In genomic region chr19:29940239-29940638, GRCm38 (mm10) we compare ENCODE assay signal across 10 mouse cellular contexts. TPM values are rescaled to one million over a fixed set of nuclear protein-coding genes. Genes with fewer than 3 reads are reported as not detected.
DNase-seq lines count a peak whose midpoint lies in the region; ATAC-seq and TF ChIP-seq lines count a peak whose summit lies in the region.
"Had no signal": no experiment of that assay in that cellular context is flagged by ENCODE, and none has a peak within 500 bp of the region (broad histone marks: within the 10 kb centered on the region; RNA-seq: fewer than 3 reads in every experiment).

No protein-coding gene starts in this region.

- no peak overlapping the region for H3K27ac ChIP-seq in lung, embryonic 14.5 days (ENCODE audit: low read depth)
- peak overlapping the region; percentile 1; the same call in 1 of the 2 replicates for H3K27ac ChIP-seq in heart, embryonic 11.5 days (ENCODE audit: low read depth, low read length)
- H3K27ac ChIP-seq in stomach, postnatal 0 days (replicated peaks) = no peak overlapping the region
- H3K27ac ChIP-seq in midbrain, embryonic 16.5 days (ENCODE audit: low read length) = no peak overlapping the region
- H3K27ac ChIP-seq: midbrain, embryonic 12.5 days had no signal

- no peak for TF ChIP-seq CTCF in lung, embryonic 14.5 days (IDR thresholded peaks at IDR 0.05; ENCODE audit: low read depth)
- TF ChIP-seq CTCF in stomach, postnatal 0 days (IDR thresholded peaks at IDR 0.05; ENCODE audit: low read depth) = peak; percentile 19; the same call in 1 of the 2 replicates

- WGBS in lung, embryonic 14.5 days = 36% methylated on average over 6 of the region's 6 CpGs
- 26% methylated on average over 6 of the region's 6 CpGs for WGBS in heart, embryonic 11.5 days (ENCODE audit: insufficient replicate concordance)
- 32% methylated on average over 6 of the region's 6 CpGs for WGBS in stomach, postnatal 0 days
- 65% methylated on average over 6 of the region's 6 CpGs for WGBS in midbrain, embryonic 16.5 days

- no peak overlapping the region for H3K9ac ChIP-seq in lung, embryonic 14.5 days
- no peak overlapping the region for H3K9ac ChIP-seq in heart, embryonic 11.5 days (ENCODE audit: low read depth, low read length)
- no peak overlapping the region for H3K9ac ChIP-seq in stomach, postnatal 0 days (ENCODE audit: low read length)
- no peak overlapping the region for H3K9ac ChIP-seq in midbrain, embryonic 16.5 days (ENCODE audit: low read depth, low read length)
- H3K9ac ChIP-seq: midbrain, embryonic 12.5 days had no signal

- no peaks in the 10 kb centered on the region for H3K4me1 ChIP-seq in lung, embryonic 14.5 days (ENCODE audit: insufficient read depth)
- H3K4me1 ChIP-seq in heart, embryonic 11.5 days (ENCODE audit: control insufficient read depth, insufficient read depth, low read length) = peaks cover 3% of the 10 kb centered on the region; the same call in 1 of the 2 replicates
- 0 out of 2 replicates have a peak, but pooled peaks cover 3% of the 10 kb centered on the region for H3K4me1 ChIP-seq in stomach, postnatal 0 days (replicated peaks; ENCODE audit: control insufficient read depth, insufficient read depth)
- no peaks in the 10 kb centered on the region for H3K4me1 ChIP-seq in midbrain, embryonic 16.5 days (ENCODE audit: control insufficient read depth, insufficient read depth, low read length)
- H3K4me1 ChIP-seq: midbrain, embryonic 12.5 days had no signal

- DNase-seq in lung, embryonic 14.5 days = peak; percentile 34
- no peak for DNase-seq in lung, postnatal 36 days
- peak; percentile 52 for DNase-seq in kidney, postnatal 14 days
- no peak for DNase-seq in stomach, postnatal 0 days (ENCODE audit: low spot score)
- no peak for DNase-seq in right cerebral cortex, adult 18-20 months
- DNase-seq in urinary bladder, postnatal 25 days (ENCODE audit: low spot score) = no peak
- DNase-seq: adrenal gland, postnatal 14 days had no signal

- H3K36me3 ChIP-seq in lung, embryonic 14.5 days (ENCODE audit: insufficient read depth) = no peaks in the 10 kb centered on the region
- H3K36me3 ChIP-seq in heart, embryonic 11.5 days (ENCODE audit: control insufficient read depth, insufficient read depth, low read length) = no peaks in the 10 kb centered on the region
- H3K36me3 ChIP-seq in stomach, postnatal 0 days (ENCODE audit: control insufficient read depth, insufficient read depth, low read length) = no peaks in the 10 kb centered on the region
- no peaks in the 10 kb centered on the region for H3K36me3 ChIP-seq in midbrain, embryonic 16.5 days (ENCODE audit: control insufficient read depth, insufficient read depth, low read length)
- H3K36me3 ChIP-seq: midbrain, embryonic 12.5 days had no signal

- no peaks in the 10 kb centered on the region for H3K9me3 ChIP-seq in lung, embryonic 14.5 days (ENCODE audit: low read depth, low read length)
- H3K9me3 ChIP-seq in heart, embryonic 11.5 days (replicated peaks; ENCODE audit: control insufficient read depth, low read length) = no peaks in the 10 kb centered on the region
- H3K9me3 ChIP-seq in stomach, postnatal 0 days (ENCODE audit: control insufficient read depth, low read length) = no peaks in the 10 kb centered on the region
- H3K9me3 ChIP-seq in midbrain, embryonic 16.5 days (replicated peaks; ENCODE audit: control insufficient read depth, low read length, poor library complexity, severe bottlenecking) = no peaks in the 10 kb centered on the region
- H3K9me3 ChIP-seq: midbrain, embryonic 12.5 days had no signal

- H3K4me2 ChIP-seq in lung, embryonic 14.5 days = no peak overlapping the region
- no peak overlapping the region; the same call in 1 of the 2 replicates for H3K4me2 ChIP-seq in heart, embryonic 11.5 days
- H3K4me2 ChIP-seq in stomach, postnatal 0 days (replicated peaks; ENCODE audit: low read depth) = peak overlapping the region; percentile 27; the same call in 1 of the 2 replicates
- H3K4me2 ChIP-seq in midbrain, embryonic 16.5 days (ENCODE audit: low read length) = no peak overlapping the region
- H3K4me2 ChIP-seq: midbrain, embryonic 12.5 days had no signal

- no peak overlapping the region for H3K4me3 ChIP-seq in lung, embryonic 14.5 days (ENCODE audit: low read depth, low read length)
- H3K4me3 ChIP-seq in heart, embryonic 11.5 days (ENCODE audit: low read depth, low read length) = no peak overlapping the region
- no peak overlapping the region for H3K4me3 ChIP-seq in stomach, postnatal 0 days (ENCODE audit: low read depth, low read length)
- no peak overlapping the region for H3K4me3 ChIP-seq in midbrain, embryonic 16.5 days (ENCODE audit: low read depth, low read length)
- H3K4me3 ChIP-seq: midbrain, embryonic 12.5 days had no signal

- ATAC-seq in lung, embryonic 14.5 days (ENCODE audit: insufficient read depth) = 0 out of 2 replicates have a peak, but pooled peaks have one; percentile 14
- ATAC-seq in heart, embryonic 11.5 days (replicated peaks; ENCODE audit: insufficient number of reproducible peaks, low FRiP score, low TSS enrichment) = no peak
- peak; percentile 48; the same call in 1 of the 2 replicates for ATAC-seq in stomach, postnatal 0 days (ENCODE audit: low FRiP score, low TSS enrichment)
- no peak for ATAC-seq in midbrain, embryonic 16.5 days

- no peaks in the 10 kb centered on the region for H3K27me3 ChIP-seq in lung, embryonic 14.5 days (ENCODE audit: insufficient read depth, low read length)
- H3K27me3 ChIP-seq in heart, embryonic 11.5 days (ENCODE audit: control insufficient read depth, insufficient read depth, low read length) = no peaks in the 10 kb centered on the region
- H3K27me3 ChIP-seq in stomach, postnatal 0 days (ENCODE audit: control insufficient read depth, insufficient read depth, low read length) = no peaks in the 10 kb centered on the region
- no peaks in the 10 kb centered on the region for H3K27me3 ChIP-seq in midbrain, embryonic 16.5 days (ENCODE audit: control insufficient read depth, insufficient read depth, low read depth, low read length)

- no peak for TF ChIP-seq EP300 in stomach, postnatal 0 days (optimal IDR thresholded peaks at IDR 0.05)

RNA-seq across cellular contexts. Expression of gene Il33, which starts 15.3 kb away (rescaled TPM):
- polyA plus RNA-seq in lung, embryonic 14.5 days (2014; fragmentation: Nextera tagmentation; extraction: Ambion mirVana) = 2.4 and 4.4 TPM in 2 replicates
- 1.3 and 3.1 TPM in 2 replicates for polyA plus RNA-seq in heart, embryonic 11.5 days (2014; fragmentation: Nextera tagmentation; extraction: Ambion mirVana)
- 54.4 and 63.6 TPM in 2 replicates for polyA plus RNA-seq in stomach, postnatal 0 days (2015; fragmentation: Nextera tagmentation; extraction: Ambion mirVana)
- polyA plus RNA-seq in midbrain, embryonic 16.5 days (2015; fragmentation: Nextera tagmentation; extraction: Ambion mirVana) = 0.97 and 2.8 TPM in 2 replicates

Comparison
In these comparisons a context has a peak if more than half of its experiments do, and no peak if none do; other contexts are left out.
1. DNase-seq: peak in lung, embryonic 14.5 days (single experiment) and kidney, postnatal 14 days (single experiment); none in lung, postnatal 36 days (single experiment), stomach, postnatal 0 days (single experiment), right cerebral cortex, adult 18-20 months (single experiment) and urinary bladder, postnatal 25 days (single experiment).
2. ATAC-seq: peak in lung, embryonic 14.5 days (single experiment) and stomach, postnatal 0 days (single experiment); none in heart, embryonic 11.5 days (single experiment) and midbrain, embryonic 16.5 days (single experiment).
3. RNA of gene Il33, which starts 15.3 kb away (polyA plus RNA-seq): 54.4 to 63.6 TPM in stomach, postnatal 0 days; 0.97 to 2.8 TPM in midbrain, embryonic 16.5 days, 2.4 to 4.4 TPM in lung, embryonic 14.5 days and 1.3 to 3.1 TPM in heart, embryonic 11.5 days; every median in the first group is over 10 times any median in the second.